Mouse (Mus musculus) bone marrow macrophage, adult 2 months (primary cell): ENCODE data around the gene Grm4. TPM values are rescaled to one million over a fixed set of nuclear protein-coding genes. Genes with fewer than 3 reads are reported as not detected.

ENCODE experiments used
- H3K27ac ChIP-seq: 2 replicates; pipeline ENCODE4 v1.5.1; 2012; ENCODE audit warnings: low read depth, low read length; ENCODE audit not compliant: insufficient read depth
- H3K4me1 ChIP-seq: 2 replicates; pipeline ENCODE4 v1.6.1; 2012; ENCODE audit warnings: low read length; ENCODE audit not compliant: control insufficient read depth, insufficient read depth
- H3K4me3 ChIP-seq: 2 replicates; pipeline ENCODE4 v1.5.1; 2012; ENCODE audit warnings: mild to moderate bottlenecking, low read length, moderate library complexity; ENCODE audit not compliant: insufficient read depth
- CTCF ChIP-seq: IDR thresholded peaks from 2 replicates; pipeline ENCODE4 v1.5.1; 2012; ENCODE audit warnings: low read depth, mild to moderate bottlenecking, low read length, moderate library complexity
- POLR2A ChIP-seq: IDR thresholded peaks from 2 replicates; pipeline ENCODE4 v1.6.1; 2012; ENCODE audit warnings: mild to moderate bottlenecking, low read depth, low read length, borderline replicate concordance
- polyA plus RNA-seq: library from polyadenylated mRNA; stranded (reverse); fragments of >200 nt; gene quantifications from 2 replicates; pipeline ENCODE4 v1.2.4, GENCODE M21; 2012; ENCODE audit not compliant: missing spikeins, insufficient read depth, insufficient read length

Gene Grm4
- polyA plus RNA-seq, 1 experiment, result not detected

DNA sequence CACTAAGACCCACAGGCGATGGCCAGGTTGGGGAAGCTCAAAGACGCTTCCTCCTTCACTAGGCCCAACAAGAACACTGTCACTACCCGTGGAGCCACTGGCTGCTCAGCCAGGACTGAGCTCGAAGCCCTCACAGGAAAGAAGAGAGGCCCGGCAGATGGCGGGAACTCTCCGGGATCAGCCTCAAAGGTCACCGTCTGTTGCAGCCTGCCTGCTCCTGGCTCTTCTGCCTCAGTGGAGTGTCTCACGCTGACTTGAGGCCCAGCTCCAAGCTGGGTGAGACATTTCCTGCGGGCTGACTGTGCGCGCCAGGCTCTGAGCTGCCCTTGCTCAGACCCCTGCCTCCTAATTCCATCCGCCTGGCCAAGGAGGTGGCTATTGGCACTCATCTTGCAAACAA lies 22.1 kb downstream of the Grm4 start:
- Histone ChIP-seq H3K4me3 (no peak overlapping the region), H3K4me1 (0 out of 2 replicates have a peak, but pooled peaks cover 4% of the 10 kb centered on the region), H3K27ac (no peak overlapping the region)
- no peak for TF ChIP-seq POLR2A
- no peak for TF ChIP-seq CTCF

GRCm38 (mm10) chr17:27497798-27498197 lies 23.4 kb downstream of the Grm4 start:
- TF ChIP-seq CTCF (no peak), POLR2A (no peak)
- no peak overlapping the region for H3K4me3 ChIP-seq
- H3K27ac ChIP-seq, result no peak overlapping the region
- 0 out of 2 replicates have a peak, but pooled peaks cover 4% of the 10 kb centered on the region for H3K4me1 ChIP-seq

GRCm38 (mm10) chr17:27495008-27495540 lies 26.1 kb downstream of the Grm4 start:
- no peak overlapping the region for H3K4me3 ChIP-seq
- TF ChIP-seq POLR2A (no peak), CTCF (no peak)
- H3K4me1 ChIP-seq, result no peaks in the 10 kb centered on the region
- H3K27ac ChIP-seq, result no peak overlapping the region

DNA sequence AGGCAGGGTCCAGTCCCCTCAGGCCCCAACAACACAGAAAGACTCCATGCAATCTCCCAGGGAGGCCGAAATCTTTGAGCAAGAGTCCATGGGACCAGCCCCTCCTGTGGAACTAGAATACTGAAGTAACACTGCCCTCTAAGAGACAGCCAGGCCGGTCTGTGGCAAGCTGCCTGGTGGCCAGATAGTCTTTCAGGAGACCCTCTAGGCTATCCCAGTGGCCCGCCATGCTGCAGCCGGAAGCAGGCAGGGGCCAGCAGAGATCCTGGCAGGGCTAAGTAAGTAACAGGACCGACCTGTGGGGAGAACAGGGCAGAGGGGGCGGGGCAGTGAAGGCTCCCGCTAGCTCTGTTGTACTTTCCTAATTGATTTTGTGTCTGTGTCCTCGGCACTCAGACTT lies 27.2 kb downstream of the Grm4 start:
- H3K4me1 ChIP-seq, result no peaks in the 10 kb centered on the region
- no peak overlapping the region for H3K4me3 ChIP-seq
- no peak overlapping the region for H3K27ac ChIP-seq
- TF ChIP-seq CTCF (no peak), POLR2A (no peak)

DNA sequence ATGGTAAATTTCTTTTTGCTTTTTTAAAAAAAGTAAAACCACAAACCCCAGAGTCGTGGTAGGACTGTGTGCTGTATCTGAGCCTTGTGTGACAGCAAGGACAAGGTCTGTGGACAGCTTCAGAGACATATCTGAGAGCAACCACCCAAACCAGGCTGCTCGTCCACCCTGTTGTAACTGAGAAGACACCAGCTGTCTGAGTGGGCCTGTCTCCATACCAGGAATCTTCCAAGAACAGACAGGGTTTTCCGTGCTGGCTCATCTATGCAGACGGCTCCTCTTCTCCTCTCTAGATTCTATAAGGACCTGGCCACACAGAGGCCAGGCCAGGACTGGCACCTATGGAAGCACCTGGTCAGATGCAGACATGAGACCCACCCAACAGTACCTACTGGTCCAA lies 27.8 kb downstream of the Grm4 start:
- TF ChIP-seq POLR2A, result no peak
- no peak for TF ChIP-seq CTCF
- Histone ChIP-seq H3K4me1 (no peaks in the 10 kb centered on the region), H3K4me3 (no peak overlapping the region), H3K27ac (no peak overlapping the region)

DNA sequence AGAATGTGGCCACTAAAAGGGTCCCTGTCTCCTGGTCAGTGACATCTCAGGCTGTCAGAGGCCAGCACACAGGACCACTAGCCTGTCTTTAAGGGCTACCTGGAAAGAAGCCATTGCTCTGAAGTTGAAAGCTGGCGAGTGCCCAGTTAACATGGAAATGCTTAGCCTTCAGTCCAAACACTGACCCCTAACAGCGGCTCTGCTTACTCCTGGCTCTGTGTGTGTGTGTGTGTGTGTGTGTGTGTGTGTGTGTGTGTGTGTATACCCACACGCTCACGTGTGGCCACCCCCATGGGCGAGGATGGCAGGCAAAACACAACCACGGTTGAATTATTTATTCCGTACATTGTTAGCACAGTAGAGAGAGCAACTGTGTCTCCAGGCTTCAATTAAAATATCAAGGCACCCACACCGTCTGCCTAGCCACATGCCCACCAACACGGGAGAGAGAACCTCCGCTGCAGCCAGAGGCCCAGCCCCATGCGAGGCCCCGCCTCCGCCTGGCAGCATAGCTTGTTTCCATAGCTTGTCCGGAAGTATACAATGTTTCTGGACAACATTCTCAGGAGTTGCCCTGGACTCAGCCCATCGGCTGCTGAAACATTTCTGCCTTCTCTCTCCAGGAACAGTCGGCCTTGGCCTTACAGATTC lies 32.9 kb downstream of the Grm4 start:
- Histone ChIP-seq H3K4me3 (no peak overlapping the region), H3K27ac (no peak overlapping the region), H3K4me1 (no peaks in the 10 kb centered on the region)
- no peak for TF ChIP-seq POLR2A
- TF ChIP-seq CTCF, result no peak

DNA sequence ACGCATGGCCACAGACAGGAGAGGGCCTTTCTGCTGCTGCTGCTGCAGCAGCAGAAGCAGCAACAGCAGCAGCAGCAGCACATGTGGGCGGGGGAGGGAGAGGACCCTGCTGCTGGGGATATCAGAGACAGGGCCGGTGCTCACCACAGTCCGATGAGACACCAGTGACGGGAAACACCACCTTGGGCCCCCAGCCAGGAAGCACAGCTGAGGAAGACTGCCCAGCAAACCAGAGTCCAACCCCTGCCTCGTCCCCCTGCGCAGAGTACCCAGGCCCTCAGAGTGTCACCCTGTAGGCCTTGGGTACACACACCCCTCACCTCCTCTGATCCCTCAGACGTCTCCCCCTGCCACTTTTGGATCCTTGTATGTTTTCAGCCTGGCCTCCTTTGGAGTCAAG lies 35.3 kb downstream of the Grm4 start:
- no peak for TF ChIP-seq CTCF
- no peak for TF ChIP-seq POLR2A
- H3K27ac ChIP-seq, result no peak overlapping the region
- H3K4me1 ChIP-seq, result no peaks in the 10 kb centered on the region
- H3K4me3 ChIP-seq, result no peak overlapping the region

DNA sequence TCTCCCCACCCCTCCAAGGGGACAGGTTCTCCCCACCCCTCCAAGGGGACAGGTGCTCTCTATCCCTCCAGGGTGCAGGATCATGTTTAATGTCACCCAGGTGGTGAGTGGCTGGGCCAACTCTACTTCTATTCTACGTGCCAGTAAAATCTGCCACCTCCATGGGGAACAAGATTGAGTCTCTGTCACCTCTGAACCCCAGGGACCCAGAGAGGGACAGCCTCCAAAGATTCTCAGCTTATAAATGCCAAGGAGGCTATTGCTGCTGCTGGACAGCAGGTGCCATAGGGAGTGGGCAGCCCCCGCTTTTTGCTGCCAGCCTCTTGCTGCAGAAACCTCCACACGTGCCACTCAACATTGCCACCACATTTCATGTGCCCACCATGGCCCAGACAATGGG lies 37.6 kb downstream of the Grm4 start:
- Histone ChIP-seq H3K4me1 (no peaks in the 10 kb centered on the region), H3K27ac (no peak overlapping the region), H3K4me3 (no peak overlapping the region)
- no peak for TF ChIP-seq POLR2A
- no peak for TF ChIP-seq CTCF

DNA sequence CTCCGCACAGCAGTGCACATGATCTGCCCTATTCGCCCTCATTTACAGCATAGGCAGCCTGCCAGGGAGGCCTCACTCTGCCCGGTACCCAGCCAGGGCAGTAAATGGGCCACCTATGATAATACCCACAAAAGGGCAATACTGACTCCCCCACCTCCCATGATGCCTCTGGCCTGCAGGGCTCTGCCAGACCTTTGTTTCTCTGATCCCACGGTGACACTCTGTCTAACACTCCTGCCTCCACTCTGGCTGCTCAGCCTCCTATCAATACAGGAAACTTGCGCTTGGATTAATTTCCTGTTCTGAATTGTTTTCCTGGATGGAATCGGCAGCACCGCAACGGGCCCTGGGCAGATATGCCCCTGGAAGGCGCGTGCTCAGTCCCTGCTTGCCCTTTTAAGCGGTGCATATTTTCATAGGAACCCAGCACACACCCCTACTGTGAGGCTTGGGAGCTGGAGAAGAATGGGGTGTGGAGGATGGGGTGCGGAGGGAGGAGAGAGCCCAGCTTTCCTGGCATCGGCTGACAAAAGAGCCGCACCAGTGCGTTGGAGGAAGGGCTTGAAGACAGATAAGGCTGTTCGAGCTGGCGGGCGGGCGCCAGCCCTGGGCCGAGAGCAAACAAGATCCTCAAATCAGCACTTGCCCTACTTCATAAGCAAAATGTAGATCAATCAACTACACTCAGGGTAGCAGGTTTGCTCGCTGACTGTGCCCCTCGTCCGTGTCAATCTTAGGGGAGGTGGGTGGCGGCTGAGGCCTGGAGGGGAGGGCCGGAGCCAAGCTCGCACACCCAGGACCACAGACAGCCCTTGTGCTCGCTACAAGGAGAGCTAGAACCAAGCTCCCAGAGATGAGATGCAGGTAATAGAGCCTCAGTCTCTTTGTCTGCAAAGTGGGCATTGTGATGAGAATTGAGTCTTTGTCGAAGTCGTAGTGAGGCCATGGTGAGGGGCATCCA lies 40.8 kb downstream of the Grm4 start:
- Histone ChIP-seq H3K4me3 (no peak overlapping the region), H3K27ac (no peak overlapping the region), H3K4me1 (no peaks in the 10 kb centered on the region)
- TF ChIP-seq POLR2A (no peak), CTCF (no peak)

DNA sequence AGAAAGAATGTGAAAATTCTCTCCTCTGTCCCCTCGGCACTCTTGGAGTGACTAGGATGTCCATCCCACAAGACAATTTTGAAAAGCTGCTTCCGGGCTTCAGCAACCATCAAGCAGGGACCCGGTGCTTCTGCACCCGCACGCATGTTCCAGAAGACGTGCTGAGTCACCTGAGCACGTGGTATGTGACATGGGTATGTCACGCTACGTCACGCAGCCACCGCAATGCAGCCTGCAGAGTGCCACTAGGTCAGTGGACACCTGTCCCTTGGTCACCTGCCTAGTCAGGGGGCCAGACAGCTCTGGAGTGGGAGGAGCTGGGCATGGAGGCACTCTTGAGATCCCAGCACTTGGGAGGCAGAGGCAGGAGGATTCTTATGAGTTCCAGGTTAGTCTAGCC lies 45.6 kb downstream of the Grm4 start:
- Histone ChIP-seq H3K27ac (no peak overlapping the region), H3K4me3 (no peak overlapping the region), H3K4me1 (no peaks in the 10 kb centered on the region)
- TF ChIP-seq POLR2A (no peak), CTCF (no peak)
